Mouse (Mus musculus) lung, embryonic 14.5 days (tissue): Measurements from ENCODE around the gene Ppp1r21. TPM values are rescaled to one million over a fixed set of nuclear protein-coding genes. Genes with fewer than 3 reads are reported as not detected.
A peak's percentile ranks its signal among the peaks of the same experiment; 100 is the strongest.

ENCODE experiments used
- ATAC-seq: fragments of 200-750 bp; cut with Nextera tagmentation; 2 replicates; pipeline ENCODE4 v1.8.0; 2017; ENCODE audit warnings: mild to moderate bottlenecking, moderate TSS enrichment, moderate library complexity; ENCODE audit not compliant: insufficient read depth
- DNase-seq: peaks from one replicate; pipeline ENCODE4 v3.0.0-alpha.2; 2015
- H3K27ac ChIP-seq: fragments of 300-500 bp; sonication (generic); 2 replicates; pipeline ENCODE4 v1.5.1; 2014; ENCODE audit warnings: low read depth, mild to moderate bottlenecking, moderate library complexity
- H3K27me3 ChIP-seq: fragments of 300-500 bp; sonication (generic); 2 replicates; pipeline ENCODE4 v1.6.1; 2014; ENCODE audit warnings: low read length, control low read depth; ENCODE audit not compliant: insufficient read depth
- H3K36me3 ChIP-seq: fragments of 300-500 bp; sonication (generic); 2 replicates; pipeline ENCODE4 v1.6.1; 2014; ENCODE audit warnings: control low read depth; ENCODE audit not compliant: insufficient read depth
- H3K4me1 ChIP-seq: fragments of 300-500 bp; sonication (generic); 2 replicates; pipeline ENCODE4 v1.6.1; 2014; ENCODE audit warnings: antibody characterized with exemption, control low read depth; ENCODE audit not compliant: insufficient read depth
- H3K4me2 ChIP-seq: fragments of 300-500 bp; sonication (generic); 2 replicates; pipeline ENCODE4 v1.6.1; 2014; ENCODE audit warnings: mild to moderate bottlenecking
- H3K4me3 ChIP-seq: fragments of 300-500 bp; sonication (generic); 2 replicates; pipeline ENCODE4 v1.5.1; 2014; ENCODE audit warnings: low read depth, low read length
- H3K9ac ChIP-seq: fragments of 300-500 bp; sonication (generic); 2 replicates; pipeline ENCODE4 v1.6.1; 2014
- H3K9me3 ChIP-seq: fragments of 300-500 bp; sonication (generic); 2 replicates; pipeline ENCODE4 v1.6.1; 2016; ENCODE audit warnings: low read depth, low read length, control low read depth
- CTCF ChIP-seq: IDR thresholded peaks from 2 replicates; pipeline ENCODE4 v1.5.1; 2016; ENCODE audit warnings: antibody characterized with exemption, low read depth
- WGBS: fragments of 180-500 bp; shearing (Covaris S2); extraction: QIAGEN DNeasy Blood & Tissue Kit; methylation state at CpG from one replicate; pipeline ENCODE4 v1.1.7; 2014; 5-methylcytosine and 5-hydroxymethylcytosine counted together
- polyA plus RNA-seq: library from polyadenylated mRNA; unstranded; fragments of >200 nt; fragmentation: Nextera tagmentation; extraction: Ambion mirVana; gene quantifications from 2 replicates; pipeline ENCODE4 v1.2.1, GENCODE M21; 2014

Ppp1r21 gene
- polyA plus RNA-seq, 1 experiment from 2014 or later = 26.4 TPM

- H3K9ac ChIP-seq = no peak overlapping the region
- DNase-seq (no peak), ATAC-seq (no peak)
- 79% methylated on average over 15 of the region's 15 CpGs for WGBS
- no peak overlapping the region for H3K4me2 ChIP-seq
- no peaks in the 10 kb centered on the region for H3K27me3 ChIP-seq
- no peaks in the 10 kb centered on the region for H3K4me1 ChIP-seq
- no peak overlapping the region for H3K27ac ChIP-seq
- H3K36me3 ChIP-seq = peaks cover 43% of the 10 kb centered on the region
- no peaks in the 10 kb centered on the region for H3K9me3 ChIP-seq
- H3K4me3 ChIP-seq = no peak overlapping the region
- TF ChIP-seq CTCF = no peak
Observed at GRCm38 (mm10) chr17:88587371-88587770, 57.5 kb downstream of the Ppp1r21 start.

- no peaks in the 10 kb centered on the region for H3K4me1 ChIP-seq
- ATAC-seq (no peak), DNase-seq (no peak)
- no peak overlapping the region for H3K4me2 ChIP-seq
- WGBS = 94% methylated on average over 8 of the region's 8 CpGs
- H3K36me3 ChIP-seq = peaks cover 40% of the 10 kb centered on the region
- no peaks in the 10 kb centered on the region for H3K9me3 ChIP-seq
- no peak overlapping the region for H3K27ac ChIP-seq
- H3K4me3 ChIP-seq = no peak overlapping the region
- no peak for TF ChIP-seq CTCF
- no peak overlapping the region for H3K9ac ChIP-seq
- no peaks in the 10 kb centered on the region for H3K27me3 ChIP-seq
Observed at GRCm38 (mm10) chr17:88588228-88588627, 58.3 kb downstream of the Ppp1r21 start.

GRCm38 (mm10) chr17:88590251-88590650 is 60.3 kb downstream of the Ppp1r21 start:
- Histone ChIP-seq H3K4me2 (no peak overlapping the region), H3K4me3 (no peak overlapping the region), H3K4me1 (no peaks in the 10 kb centered on the region), H3K27me3 (no peaks in the 10 kb centered on the region), H3K9me3 (no peaks in the 10 kb centered on the region), H3K36me3 (peaks cover 27% of the 10 kb centered on the region), H3K27ac (no peak overlapping the region), H3K9ac (no peak overlapping the region)
- no peak for ATAC-seq
- WGBS = 79% methylated on average over 6 of the region's 6 CpGs
- peak; percentile 22 for DNase-seq
- no peak for TF ChIP-seq CTCF

GRCm38 (mm10) chr17:88595071-88595470 is 65.2 kb downstream of the Ppp1r21 start:
- TF ChIP-seq CTCF = no peak
- 58% methylated on average over 4 of the region's 4 CpGs for WGBS
- H3K36me3 ChIP-seq = no peaks in the 10 kb centered on the region

GRCm38 (mm10) chr17:88596068-88596467 is 66.2 kb downstream of the Ppp1r21 start:
- Histone ChIP-seq H3K9me3 (no peaks in the 10 kb centered on the region), H3K27ac (no peak overlapping the region), H3K27me3 (no peaks in the 10 kb centered on the region), H3K4me1 (no peaks in the 10 kb centered on the region), H3K4me2 (no peak overlapping the region), H3K4me3 (no peak overlapping the region), H3K9ac (no peak overlapping the region), H3K36me3 (no peaks in the 10 kb centered on the region)
- no peak for TF ChIP-seq CTCF
- no peak for ATAC-seq
- WGBS = 71% methylated on average over 4 of the region's 4 CpGs
- DNase-seq = no peak

More at GRCm38 (mm10) chr17:88595071-88595470, 65.2 kb downstream of the Ppp1r21 start:
- Histone ChIP-seq H3K4me2 (no peak overlapping the region), H3K9me3 (no peaks in the 10 kb centered on the region), H3K27me3 (no peaks in the 10 kb centered on the region), H3K4me1 (no peaks in the 10 kb centered on the region), H3K27ac (no peak overlapping the region), H3K9ac (no peak overlapping the region), H3K4me3 (no peak overlapping the region)
- ATAC-seq (no peak), DNase-seq (no peak)

- ATAC-seq (peak; percentile 2; the same call in 1 of the 2 replicates), DNase-seq (peak; percentile 89)
- TF ChIP-seq CTCF = no peak; the same call in 1 of the 2 replicates
- Histone ChIP-seq H3K9me3 (no peaks in the 10 kb centered on the region), H3K27me3 (no peaks in the 10 kb centered on the region), H3K36me3 (no peaks in the 10 kb centered on the region), H3K4me1 (no peaks in the 10 kb centered on the region), H3K4me2 (peak overlapping the region; percentile 83), H3K4me3 (peak overlapping the region; percentile 59), H3K9ac (peak overlapping the region; percentile 72; the same call in 1 of the 2 replicates), H3K27ac (peak overlapping the region; percentile 85)
- 27% methylated on average over 16 of the region's 16 CpGs for WGBS
Observed at GRCm38 (mm10) chr17:88596544-88597221, 66.8 kb downstream of the Ppp1r21 start.

- peak within 1 kb of the TSS; percentile 85 for H3K27ac ChIP-seq
- peak within 1 kb of the TSS; percentile 59 for H3K4me3 ChIP-seq
- H3K9me3 ChIP-seq = no peaks in the 10 kb centered on the region
- peak; percentile 89 for ATAC-seq
- peak within 1 kb of the TSS; percentile 72 for H3K9ac ChIP-seq
- peak; percentile 87; the same call in 1 of the 2 replicates for TF ChIP-seq CTCF
- H3K36me3 ChIP-seq = no peaks in the 10 kb centered on the region
- H3K4me2 ChIP-seq = peak within 1 kb of the TSS; percentile 83
- WGBS = 0% methylated on average over 34 of the region's 41 CpGs
- no peaks in the 10 kb centered on the region for H3K4me1 ChIP-seq
- peak; percentile 76 for DNase-seq
- no peaks in the 10 kb centered on the region for H3K27me3 ChIP-seq
Observed at GRCm38 (mm10) chr17:88597222-88598055, 67.5 kb downstream of the Ppp1r21 start, which contains the start of gene Ston1. Gene Ston1, plus strand, starts transcription at chr17:88597684.
